Mouse (Mus musculus): ENCODE measurements at regions not wholly inside any gene's neighbourhood (a gene's known extent, or its start where the extent isn't known, plus 50 kb on each side); places are given as distances from the start of the nearest gene placed in this dataset.

DNA sequence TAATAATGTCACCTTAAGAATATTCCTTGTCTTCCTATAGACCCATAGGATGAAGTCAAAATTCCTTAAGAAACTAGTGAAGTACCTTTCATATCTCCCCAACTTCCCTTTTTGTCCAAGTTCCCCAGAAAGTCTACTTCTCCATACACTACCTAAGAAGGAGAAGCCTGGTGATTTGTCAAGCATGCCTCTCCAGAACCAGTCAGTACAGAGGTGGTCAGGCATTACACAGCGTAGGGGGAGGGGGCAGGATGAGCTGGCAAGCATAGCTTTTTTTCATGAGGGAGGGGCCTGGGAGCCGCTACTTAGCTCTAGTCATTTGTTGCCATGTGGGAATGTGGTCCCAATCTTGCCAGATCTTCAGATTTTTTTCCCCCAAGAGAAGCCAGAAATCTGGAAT, 54.0 kb upstream of the Satb2 start:
- ATAC-seq: no peak
- Histone ChIP-seq H3K4me3 (ENCODE audit: low read depth, low read length) (no peak overlapping the region), H3K4me1 (ENCODE audit: control insufficient read depth, insufficient read depth, low read length) (no peaks in the 10 kb centered on the region), H3K9ac (ENCODE audit: low read depth, low read length) (no peak overlapping the region), H3K27ac (ENCODE audit: low read length) (no peak overlapping the region), H3K36me3 (ENCODE audit: control insufficient read depth, insufficient read depth, low read length) (no peaks in the 10 kb centered on the region), H3K9me3 (replicated peaks; ENCODE audit: control insufficient read depth, low read length, poor library complexity, severe bottlenecking) (no peaks in the 10 kb centered on the region), H3K4me2 (ENCODE audit: low read length) (no peak overlapping the region), H3K27me3 (ENCODE audit: control insufficient read depth, insufficient read depth, low read depth, low read length) (no peaks in the 10 kb centered on the region)
- 82% methylated on average over 2 of the region's 2 CpGs for WGBS

DNA sequence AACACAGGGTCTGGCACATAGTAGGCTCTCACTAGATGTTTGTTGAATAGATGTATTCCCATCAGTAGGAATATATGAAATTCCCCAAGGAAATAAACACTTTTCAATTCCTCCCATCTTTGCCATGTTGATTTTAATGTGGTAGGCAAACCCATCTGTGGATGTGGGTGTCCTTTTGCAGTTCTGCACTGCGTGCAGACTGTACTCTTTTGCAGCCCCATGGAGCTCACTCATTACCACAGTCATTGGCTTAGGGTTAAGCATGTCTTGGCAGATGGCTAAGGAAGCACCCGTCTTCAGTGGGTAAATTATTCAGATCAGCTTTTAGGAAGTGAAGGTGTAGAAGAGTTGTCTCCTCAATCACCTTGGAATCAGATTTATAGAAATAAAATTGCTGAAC, 54.8 kb upstream of the Satb2 start:
- WGBS: 93% methylated on average over 2 of the region's 2 CpGs
- H3K4me3 ChIP-seq (ENCODE audit: low read depth, low read length): no peak overlapping the region
- H3K27ac ChIP-seq (ENCODE audit: low read length): no peak overlapping the region
- no peaks in the 10 kb centered on the region for H3K27me3 ChIP-seq (ENCODE audit: control insufficient read depth, insufficient read depth, low read depth, low read length)
- no peak for ATAC-seq
- no peaks in the 10 kb centered on the region for H3K36me3 ChIP-seq (ENCODE audit: control insufficient read depth, insufficient read depth, low read length)
- H3K9ac ChIP-seq (ENCODE audit: low read depth, low read length): no peak overlapping the region
- H3K9me3 ChIP-seq (replicated peaks; ENCODE audit: control insufficient read depth, low read length, poor library complexity, severe bottlenecking): no peaks in the 10 kb centered on the region
- H3K4me2 ChIP-seq (ENCODE audit: low read length): no peak overlapping the region
- H3K4me1 ChIP-seq (ENCODE audit: control insufficient read depth, insufficient read depth, low read length): no peaks in the 10 kb centered on the region

DNA sequence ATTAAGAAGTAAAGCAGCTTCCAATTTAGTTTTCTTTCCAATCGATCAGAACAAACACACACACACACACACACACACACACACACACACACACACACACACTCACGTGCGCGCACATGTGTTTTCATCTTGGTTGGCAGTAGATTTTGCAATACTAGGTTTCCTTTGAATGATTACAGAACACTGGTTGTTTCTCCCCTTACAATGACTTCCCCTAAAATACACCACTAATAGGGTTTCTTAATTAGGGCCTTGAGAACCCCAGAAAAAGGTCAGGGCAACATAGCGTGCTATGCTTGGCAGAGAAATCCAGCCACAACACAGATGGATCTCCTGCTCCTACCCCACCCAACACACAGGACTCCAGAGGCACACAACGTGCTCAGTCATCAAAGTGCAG, 56.0 kb upstream of the Satb2 start:
- H3K4me3 ChIP-seq (ENCODE audit: low read depth, low read length): no peak overlapping the region
- no peak overlapping the region for H3K9ac ChIP-seq (ENCODE audit: low read depth, low read length)
- no peaks in the 10 kb centered on the region for H3K4me1 ChIP-seq (ENCODE audit: control insufficient read depth, insufficient read depth, low read length)
- no peaks in the 10 kb centered on the region for H3K36me3 ChIP-seq (ENCODE audit: control insufficient read depth, insufficient read depth, low read length)
- no peaks in the 10 kb centered on the region for H3K27me3 ChIP-seq (ENCODE audit: control insufficient read depth, insufficient read depth, low read depth, low read length)
- H3K9me3 ChIP-seq (replicated peaks; ENCODE audit: control insufficient read depth, low read length, poor library complexity, severe bottlenecking): no peaks in the 10 kb centered on the region
- H3K27ac ChIP-seq (ENCODE audit: low read length): no peak overlapping the region
- WGBS: 83% methylated on average over 6 of the region's 6 CpGs
- H3K4me2 ChIP-seq (ENCODE audit: low read length): no peak overlapping the region
- ATAC-seq: no peak

DNA sequence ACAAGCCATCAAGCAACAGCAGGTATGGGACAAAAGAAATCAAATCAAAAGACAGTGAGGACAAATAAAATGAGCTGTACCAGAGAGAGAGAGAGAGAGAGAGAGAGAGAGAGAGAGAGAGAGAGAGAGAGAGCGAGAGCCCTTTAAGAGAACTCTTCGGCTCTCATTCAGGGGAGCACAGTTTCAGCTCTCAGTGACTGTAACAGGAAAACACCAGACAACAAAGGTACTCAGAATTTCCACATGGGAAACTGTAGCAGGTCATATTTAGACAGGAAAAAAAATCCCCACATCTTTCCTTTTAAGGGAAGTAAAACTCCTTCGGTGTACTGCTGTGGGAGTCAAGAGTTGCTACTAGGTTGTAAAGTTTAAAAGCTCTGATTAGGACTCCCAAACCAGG, 57.9 kb upstream of the Satb2 start:
- Histone ChIP-seq H3K27ac (ENCODE audit: low read length) (no peak overlapping the region), H3K9ac (ENCODE audit: low read depth, low read length) (no peak overlapping the region), H3K4me2 (ENCODE audit: low read length) (no peak overlapping the region), H3K9me3 (replicated peaks; ENCODE audit: control insufficient read depth, low read length, poor library complexity, severe bottlenecking) (no peaks in the 10 kb centered on the region), H3K4me1 (ENCODE audit: control insufficient read depth, insufficient read depth, low read length) (no peaks in the 10 kb centered on the region), H3K4me3 (ENCODE audit: low read depth, low read length) (no peak overlapping the region), H3K36me3 (ENCODE audit: control insufficient read depth, insufficient read depth, low read length) (no peaks in the 10 kb centered on the region), H3K27me3 (ENCODE audit: control insufficient read depth, insufficient read depth, low read depth, low read length) (no peaks in the 10 kb centered on the region)
- WGBS: 90% methylated on average over 3 of the region's 3 CpGs
- no peak for ATAC-seq

DNA sequence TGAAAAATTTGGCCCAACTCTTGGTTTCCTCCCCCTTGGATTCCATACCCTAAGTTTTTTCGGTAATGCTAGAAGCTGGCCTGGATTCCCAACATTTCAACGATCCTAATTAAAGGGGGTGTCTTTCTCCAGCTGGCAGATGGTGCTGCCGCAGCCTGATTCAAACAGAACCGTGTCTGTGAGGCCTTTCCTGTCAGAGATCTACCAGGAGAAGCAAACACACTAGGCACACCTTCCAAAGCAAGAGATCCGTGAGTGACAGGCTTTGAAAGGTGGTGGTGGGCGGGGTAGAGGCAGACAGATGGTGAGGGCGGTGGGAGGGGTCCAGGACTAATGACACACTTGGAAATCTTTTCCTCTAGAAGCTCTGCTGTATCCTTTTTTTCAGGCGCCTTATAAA, 61.8 kb upstream of the Satb2 start:
- H3K9ac ChIP-seq (ENCODE audit: low read depth, low read length): no peak overlapping the region
- H3K4me2 ChIP-seq (ENCODE audit: low read length): no peak overlapping the region
- no peaks in the 10 kb centered on the region for H3K4me1 ChIP-seq (ENCODE audit: control insufficient read depth, insufficient read depth, low read length)
- no peaks in the 10 kb centered on the region for H3K36me3 ChIP-seq (ENCODE audit: control insufficient read depth, insufficient read depth, low read length)
- no peak overlapping the region for H3K4me3 ChIP-seq (ENCODE audit: low read depth, low read length)
- no peaks in the 10 kb centered on the region for H3K27me3 ChIP-seq (ENCODE audit: control insufficient read depth, insufficient read depth, low read depth, low read length)
- no peaks in the 10 kb centered on the region for H3K9me3 ChIP-seq (replicated peaks; ENCODE audit: control insufficient read depth, low read length, poor library complexity, severe bottlenecking)
- no peak overlapping the region for H3K27ac ChIP-seq (ENCODE audit: low read length)
- WGBS: 63% methylated on average over 8 of the region's 8 CpGs
- no peak for ATAC-seq

DNA sequence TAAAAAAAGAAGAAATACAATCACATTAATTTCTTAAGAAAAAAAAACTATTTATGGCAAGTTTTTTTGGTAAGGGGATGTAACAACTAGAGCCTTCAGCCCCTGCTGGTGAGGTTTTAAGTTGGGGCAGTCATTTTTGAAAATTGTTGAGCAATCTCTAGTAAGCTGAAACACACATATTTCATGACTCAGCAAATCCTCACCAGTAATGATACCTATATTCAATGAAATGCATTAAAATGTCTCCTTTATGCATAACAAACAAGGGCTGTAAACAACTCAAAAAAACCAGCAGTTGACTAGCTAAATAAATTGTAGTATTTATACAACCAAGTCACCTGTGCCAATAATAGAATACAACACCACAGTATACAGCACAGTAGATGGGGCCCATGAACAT, 63.1 kb upstream of the Satb2 start:
- H3K4me2 ChIP-seq (ENCODE audit: low read length): no peak overlapping the region
- H3K27ac ChIP-seq (ENCODE audit: low read length): no peak overlapping the region
- no peaks in the 10 kb centered on the region for H3K4me1 ChIP-seq (ENCODE audit: control insufficient read depth, insufficient read depth, low read length)
- no peak overlapping the region for H3K4me3 ChIP-seq (ENCODE audit: low read depth, low read length)
- H3K9ac ChIP-seq (ENCODE audit: low read depth, low read length): no peak overlapping the region
- H3K27me3 ChIP-seq (ENCODE audit: control insufficient read depth, insufficient read depth, low read depth, low read length): no peaks in the 10 kb centered on the region
- H3K36me3 ChIP-seq (ENCODE audit: control insufficient read depth, insufficient read depth, low read length): no peaks in the 10 kb centered on the region
- ATAC-seq: no peak
- no peaks in the 10 kb centered on the region for H3K9me3 ChIP-seq (replicated peaks; ENCODE audit: control insufficient read depth, low read length, poor library complexity, severe bottlenecking)

DNA sequence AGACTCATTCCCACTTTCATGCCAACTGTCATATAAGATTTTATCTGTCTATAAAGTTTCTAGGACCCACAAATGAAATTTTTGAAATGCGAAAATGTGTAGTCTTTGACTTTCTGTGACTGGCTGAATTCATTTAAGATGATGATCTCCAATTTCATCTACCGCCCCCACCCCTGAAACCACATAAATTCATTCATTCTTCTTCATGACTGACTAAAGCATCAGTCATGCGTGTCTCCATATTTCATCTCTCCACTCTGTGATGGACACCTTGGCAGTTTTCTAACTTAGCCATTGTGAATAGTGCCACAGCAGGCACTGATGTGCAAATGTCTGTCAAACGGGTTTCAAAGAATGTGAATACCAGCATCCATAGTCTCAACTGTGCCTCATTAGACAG, 75.4 kb upstream of the Satb2 start:
- 83% methylated on average over 4 of the region's 4 CpGs for WGBS
- Histone ChIP-seq H3K27me3 (ENCODE audit: control insufficient read depth, insufficient read depth, low read depth, low read length) (peaks cover 3% of the 10 kb centered on the region), H3K36me3 (ENCODE audit: control insufficient read depth, insufficient read depth, low read length) (no peaks in the 10 kb centered on the region), H3K27ac (ENCODE audit: low read length) (no peak overlapping the region), H3K4me3 (ENCODE audit: low read depth, low read length) (no peak overlapping the region), H3K4me1 (ENCODE audit: control insufficient read depth, insufficient read depth, low read length) (no peaks in the 10 kb centered on the region), H3K9ac (ENCODE audit: low read depth, low read length) (no peak overlapping the region), H3K9me3 (replicated peaks; ENCODE audit: control insufficient read depth, low read length, poor library complexity, severe bottlenecking) (0 out of 2 replicates have a peak, but pooled peaks cover 3% of the 10 kb centered on the region), H3K4me2 (ENCODE audit: low read length) (no peak overlapping the region)
- no peak for ATAC-seq

DNA sequence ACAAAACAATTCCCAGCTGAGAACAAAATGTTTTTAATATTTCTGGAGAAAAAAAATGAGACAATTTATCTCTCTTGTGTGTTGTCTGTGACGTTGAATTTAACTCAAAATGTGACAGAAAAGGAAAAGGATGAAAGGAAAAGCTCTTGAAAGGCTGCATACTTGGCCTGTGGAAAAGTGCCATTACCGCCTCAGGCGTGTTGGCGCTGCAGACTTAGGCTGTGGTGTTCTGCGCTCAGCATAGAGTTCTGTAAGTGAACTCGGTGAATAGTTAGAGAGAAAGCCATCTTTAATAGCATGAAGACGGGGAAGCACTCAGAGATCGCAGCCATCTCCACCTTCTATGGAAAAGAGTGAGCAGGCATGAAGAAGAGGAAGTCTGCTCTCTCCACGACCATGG, 77.5 kb upstream of the Satb2 start:
- H3K4me1 ChIP-seq (ENCODE audit: control insufficient read depth, insufficient read depth, low read length): 0 out of 2 replicates have a peak, but pooled peaks cover 2% of the 10 kb centered on the region
- WGBS: 82% methylated on average over 9 of the region's 9 CpGs

DNA sequence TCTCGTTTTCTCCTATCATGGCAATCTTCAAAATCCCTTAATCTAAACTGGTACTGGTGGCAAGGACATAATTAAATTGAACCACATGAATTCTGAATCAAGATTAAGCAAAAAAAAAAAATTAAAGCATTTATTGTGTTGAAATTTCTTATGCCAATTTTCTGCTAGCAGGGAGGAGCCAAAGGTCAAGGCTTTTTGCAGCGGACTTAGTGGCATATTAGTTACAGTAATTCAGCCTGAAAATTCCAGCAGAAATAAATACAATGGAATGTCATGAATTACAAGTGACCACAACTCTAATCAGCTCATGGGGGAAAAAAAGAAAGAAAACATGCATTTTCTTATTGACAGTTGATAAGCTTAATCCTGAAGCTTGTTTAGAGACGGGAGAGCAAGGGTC, 80.8 kb upstream of the Satb2 start:
- Histone ChIP-seq H3K9ac (ENCODE audit: low read depth, low read length) (no peak overlapping the region), H3K4me3 (ENCODE audit: low read depth, low read length) (no peak overlapping the region), H3K36me3 (ENCODE audit: control insufficient read depth, insufficient read depth, low read length) (no peaks in the 10 kb centered on the region), H3K4me2 (ENCODE audit: low read length) (no peak overlapping the region), H3K4me1 (ENCODE audit: control insufficient read depth, insufficient read depth, low read length) (0 out of 2 replicates have a peak, but pooled peaks cover 2% of the 10 kb centered on the region), H3K9me3 (replicated peaks; ENCODE audit: control insufficient read depth, low read length, poor library complexity, severe bottlenecking) (no peaks in the 10 kb centered on the region), H3K27me3 (ENCODE audit: control insufficient read depth, insufficient read depth, low read depth, low read length) (peaks cover 9% of the 10 kb centered on the region), H3K27ac (ENCODE audit: low read length) (no peak overlapping the region)
- 16% methylated on average over 3 of the region's 3 CpGs for WGBS
- no peak for ATAC-seq

More for the DNA sequence above, 77.5 kb upstream of the Satb2 start:
- Histone ChIP-seq H3K4me3 (ENCODE audit: low read depth, low read length) (no peak overlapping the region), H3K4me2 (ENCODE audit: low read length) (no peak overlapping the region), H3K27me3 (ENCODE audit: control insufficient read depth, insufficient read depth, low read depth, low read length) (peaks cover 3% of the 10 kb centered on the region), H3K36me3 (ENCODE audit: control insufficient read depth, insufficient read depth, low read length) (no peaks in the 10 kb centered on the region), H3K9me3 (replicated peaks; ENCODE audit: control insufficient read depth, low read length, poor library complexity, severe bottlenecking) (no peaks in the 10 kb centered on the region), H3K9ac (ENCODE audit: low read depth, low read length) (no peak overlapping the region), H3K27ac (ENCODE audit: low read length) (no peak overlapping the region)
- ATAC-seq: no peak

DNA sequence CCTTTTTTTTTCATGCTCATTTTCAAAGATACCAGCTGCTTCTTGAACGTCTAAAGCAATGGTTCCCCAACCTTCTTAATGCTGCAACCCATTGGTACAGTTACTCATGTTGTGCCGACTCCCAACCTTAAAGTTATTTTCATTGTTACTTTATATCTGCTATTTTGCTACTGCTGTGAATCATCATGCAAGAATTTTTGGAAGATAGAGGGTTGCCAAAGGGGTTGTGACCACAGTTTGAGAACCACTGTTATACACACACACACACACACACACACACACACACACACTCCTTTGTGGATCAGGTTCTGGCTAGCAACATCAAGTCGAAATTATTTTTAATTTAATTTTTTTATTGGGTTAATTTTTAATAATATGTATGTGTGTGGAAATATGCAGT, 96.8 kb upstream of the Satb2 start:
- no peak for ATAC-seq
- no peak overlapping the region for H3K4me2 ChIP-seq (ENCODE audit: low read length)
- no peaks in the 10 kb centered on the region for H3K27me3 ChIP-seq (ENCODE audit: control insufficient read depth, insufficient read depth, low read depth, low read length)
- H3K4me3 ChIP-seq (ENCODE audit: low read depth, low read length): no peak overlapping the region
- 81% methylated on average over 3 of the region's 3 CpGs for WGBS
- H3K27ac ChIP-seq (ENCODE audit: low read length): no peak overlapping the region
- H3K4me1 ChIP-seq (ENCODE audit: control insufficient read depth, insufficient read depth, low read length): no peaks in the 10 kb centered on the region
- H3K9ac ChIP-seq (ENCODE audit: low read depth, low read length): no peak overlapping the region
- no peaks in the 10 kb centered on the region for H3K9me3 ChIP-seq (replicated peaks; ENCODE audit: control insufficient read depth, low read length, poor library complexity, severe bottlenecking)
- H3K36me3 ChIP-seq (ENCODE audit: control insufficient read depth, insufficient read depth, low read length): no peaks in the 10 kb centered on the region
